9 mouse cellular contexts compared by ENCODE assay signal in genomic region chr10:95858164-95858563, GRCm38 (mm10). TPM values are rescaled to one million over a fixed set of nuclear protein-coding genes. Genes with fewer than 3 reads are reported as not detected.
DNase-seq lines count a peak whose midpoint lies in the region; TF ChIP-seq lines count a peak whose summit lies in the region.
"Had no signal": no experiment of that assay in that cellular context is flagged by ENCODE, and none has a peak within 500 bp of the region (broad histone marks: within the 10 kb centered on the region; RNA-seq: fewer than 3 reads in every experiment).

No protein-coding gene starts in this region.

- no peaks in the 10 kb centered on the region for H3K27me3 ChIP-seq in C2C12 (ENCODE audit: control insufficient read depth, insufficient read depth, insufficient read length)
- no peaks in the 10 kb centered on the region for H3K27me3 ChIP-seq in forebrain, embryonic 10.5 days (ENCODE audit: poor library complexity, severe bottlenecking)

- 39% methylated on average over 2 of the region's 2 CpGs for WGBS in forebrain, embryonic 10.5 days

- H3K4me3 ChIP-seq in C2C12 (ENCODE audit: insufficient read depth, poor library complexity, severe bottlenecking) = no peak overlapping the region
- H3K4me3 ChIP-seq in forebrain, embryonic 10.5 days = no peak overlapping the region

- no peaks in the 10 kb centered on the region for H3K79me2 ChIP-seq in C2C12 (ENCODE audit: control insufficient read depth, insufficient read depth)

- H3K79me3 ChIP-seq in C2C12 (ENCODE audit: low read depth) = no peaks in the 10 kb centered on the region

- no peaks in the 10 kb centered on the region for H3K9me3 ChIP-seq in forebrain, embryonic 10.5 days

- H3K36me3 ChIP-seq in C2C12 (ENCODE audit: control insufficient read depth, insufficient read depth) = no peaks in the 10 kb centered on the region
- H3K36me3 ChIP-seq in forebrain, embryonic 10.5 days (replicated peaks) = no peaks in the 10 kb centered on the region

- 0 out of 2 replicates have a peak, but pooled peaks cover 4% of the 10 kb centered on the region for H3K4me1 ChIP-seq in forebrain, embryonic 10.5 days

- no peak overlapping the region for H3K27ac ChIP-seq in forebrain, embryonic 10.5 days

- no peak for TF ChIP-seq CTCF in C2C12 (IDR thresholded peaks at IDR 0.05; ENCODE audit: control insufficient read depth, insufficient read depth, insufficient read length)

- peak; percentile 5 for DNase-seq in cerebellum, adult 9-11 months
- no peak for DNase-seq in cerebellum, adult 11-12 months
- DNase-seq in layer of hippocampus, adult 9-11 months = peak; percentile 7
- no peak for DNase-seq in layer of hippocampus, postnatal 36 days
- peak; percentile 20 for DNase-seq in c-Kit-positive CD71-positive TER-119-positive erythroid progenitor cells, embryonic 14.5 days (ENCODE audit: low spot score)
- DNase-seq in naive thymus-derived CD4-positive, alpha-beta T cell, adult 2 months (ENCODE audit: low read depth) = peak; percentile 79
- no peak for DNase-seq in forebrain, embryonic 10.5 days (ENCODE audit: extremely low spot score, low spot score)

- H3ac ChIP-seq in C2C12 (ENCODE audit: control insufficient read depth, insufficient read length, low read depth) = no peak overlapping the region

TF ChIP-seq in C2C12, 6 proteins besides CTCF, POLR2A, EP300 and RAD21:
- TF ChIP-seq MAX (IDR thresholded peaks at IDR 0.05) = peak; percentile 73
- no peak for TF ChIP-seq USF1 (IDR thresholded peaks at IDR 0.05; ENCODE audit: low read depth)
- TF ChIP-seq CEBPB (IDR thresholded peaks at IDR 0.05; ENCODE audit: low read depth) = no peak
- no peak for TF ChIP-seq MYOD1 (IDR thresholded peaks at IDR 0.05; ENCODE audit: control insufficient read depth, insufficient read length, low read depth)
TF ChIP-seq in C2C12: peak in this region for 1.

RNA-seq across cellular contexts. Expression of gene Gm33543, which starts 15.4 kb away (rescaled TPM):
- not detected for total RNA-seq in layer of hippocampus, postnatal 36 days (2021)
- not detected for polyA plus RNA-seq in C2C12 (2012; fragmentation: generic; extraction: Trizol)
- polyA plus RNA-seq in forebrain, embryonic 10.5 days (2016; fragmentation: Nextera tagmentation; extraction: Ambion mirVana) = not detected in 2 replicates
- polyA plus RNA-seq: neural tube, embryonic 14.5 days had no signal

Comparison
In these comparisons a context has a peak if more than half of its experiments do, and no peak if none do; other contexts are left out.
1. DNase-seq: peak in cerebellum, adult 9-11 months (single experiment), layer of hippocampus, adult 9-11 months (single experiment), c-Kit-positive CD71-positive TER-119-positive erythroid progenitor cells, embryonic 14.5 days (single experiment) and naive thymus-derived CD4-positive, alpha-beta T cell, adult 2 months (single experiment); none in cerebellum, adult 11-12 months (single experiment), layer of hippocampus, postnatal 36 days (0 of 2) and forebrain, embryonic 10.5 days (single experiment).